Mouse (Mus musculus): ENCODE measurements around the gene Myocd.

The Myocd gene

GRCm38 (mm10) chr11:65170121-65170750, 99.6 kb downstream of the Myocd start:
- Histone ChIP-seq H3K27me3 (ENCODE audit: insufficient read depth, low read length) (peaks cover 9% of the 10 kb centered on the region; the same call in 1 of the 2 replicates), H3K9me3 (ENCODE audit: low read length) (no peaks in the 10 kb centered on the region), H3K4me3 (replicated peaks; ENCODE audit: low read length) (no peak overlapping the region), H3K36me3 (ENCODE audit: insufficient read depth, low read length) (no peaks in the 10 kb centered on the region), H3K4me1 (replicated peaks; ENCODE audit: low read depth, low read length) (0 out of 2 replicates have a peak, but pooled peaks cover 6% of the 10 kb centered on the region)
- TF ChIP-seq CTCF (conservative IDR thresholded peaks at IDR 0.05; ENCODE audit: low read length) (no peak), NANOG (IDR thresholded peaks at IDR 0.05; ENCODE audit: borderline replicate concordance, low read length) (no peak), POU5F1 (IDR thresholded peaks at IDR 0.05; ENCODE audit: borderline replicate concordance, low read length) (no peak)

GRCm38 (mm10) chr11:65162767-65163120, 107.0 kb downstream of the Myocd start, which contains the start of gene Arhgap44:
Gene Arhgap44, minus strand, starts transcription at chr11:65162961.
- H3K27me3 ChIP-seq (ENCODE audit: insufficient read depth, low read length), result peaks cover 6% of the 10 kb centered on the region; the same call in 1 of the 2 replicates
- H3K4me1 ChIP-seq (replicated peaks; ENCODE audit: low read depth, low read length), result peaks cover 25% of the 10 kb centered on the region
- peak within 1 kb of the TSS; percentile 97 for H3K4me3 ChIP-seq (replicated peaks; ENCODE audit: low read length)
- TF ChIP-seq NANOG (IDR thresholded peaks at IDR 0.05; ENCODE audit: borderline replicate concordance, low read length) (no peak), CTCF (conservative IDR thresholded peaks at IDR 0.05; ENCODE audit: low read length) (no peak), POU5F1 (IDR thresholded peaks at IDR 0.05; ENCODE audit: borderline replicate concordance, low read length) (no peak)
- H3K36me3 ChIP-seq (ENCODE audit: insufficient read depth, low read length), result no peaks in the 10 kb centered on the region
- no peaks in the 10 kb centered on the region for H3K9me3 ChIP-seq (ENCODE audit: low read length)

DNA sequence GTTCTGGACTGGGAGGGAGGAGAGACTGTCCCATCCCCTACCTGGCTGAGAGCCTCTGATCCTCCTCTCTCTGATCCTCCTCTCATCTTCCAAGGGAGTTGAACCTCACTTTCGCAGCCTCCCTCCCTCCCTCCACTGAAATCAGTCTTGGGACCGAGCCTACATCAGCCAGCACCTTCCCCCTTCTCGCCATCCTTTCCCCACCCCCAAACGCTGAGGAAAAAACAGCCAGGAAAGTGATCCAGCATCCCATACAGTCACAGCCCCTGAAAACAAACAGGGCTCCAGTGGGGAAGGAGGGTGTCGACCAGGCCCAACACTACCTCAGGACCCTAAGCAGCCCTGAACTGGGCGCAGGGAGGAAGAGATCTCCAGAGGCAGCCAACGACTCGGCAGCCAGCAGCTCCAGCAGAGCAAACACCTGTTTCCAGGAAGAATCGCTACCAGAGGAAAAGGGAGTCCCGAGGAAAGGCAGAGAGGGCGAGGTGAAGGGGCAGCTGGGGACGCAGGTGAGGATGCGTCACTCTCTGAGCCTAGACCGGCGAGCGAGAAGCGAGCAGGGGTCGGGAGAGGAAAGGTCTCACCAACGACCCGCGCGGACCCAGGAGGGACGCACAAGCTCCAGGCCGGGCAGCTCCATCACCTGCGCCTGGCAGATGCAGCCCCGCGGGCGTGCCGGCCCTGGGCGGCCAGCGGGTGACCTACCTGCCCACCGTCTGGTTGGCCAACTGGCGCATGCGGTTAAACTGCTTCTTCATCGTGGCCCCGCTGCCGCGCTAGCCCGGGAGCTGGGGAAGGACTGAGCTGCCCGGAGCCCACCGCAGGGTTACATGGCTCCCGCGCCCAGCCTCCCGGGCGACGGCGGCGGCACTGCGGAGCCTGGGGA, 107.7 kb downstream of the Myocd start:
- peak overlapping the region; percentile 97 for H3K4me3 ChIP-seq (replicated peaks; ENCODE audit: low read length)
- peaks cover 30% of the 10 kb centered on the region for H3K4me1 ChIP-seq (replicated peaks; ENCODE audit: low read depth, low read length)
- H3K36me3 ChIP-seq (ENCODE audit: insufficient read depth, low read length), result no peaks in the 10 kb centered on the region
- no peaks in the 10 kb centered on the region for H3K9me3 ChIP-seq (ENCODE audit: low read length)
- TF ChIP-seq CTCF (conservative IDR thresholded peaks at IDR 0.05; ENCODE audit: low read length), result no peak
- peaks cover 6% of the 10 kb centered on the region; the same call in 1 of the 2 replicates for H3K27me3 ChIP-seq (ENCODE audit: insufficient read depth, low read length)

- Histone ChIP-seq H3K27me3 (ENCODE audit: insufficient read depth, low read length) (no peaks in the 10 kb centered on the region; the same call in 1 of the 2 replicates), H3K4me3 (replicated peaks; ENCODE audit: low read length) (peak overlapping the region; percentile 97), H3K4me1 (replicated peaks; ENCODE audit: low read depth, low read length) (peaks cover 30% of the 10 kb centered on the region), H3K9me3 (ENCODE audit: low read length) (no peaks in the 10 kb centered on the region), H3K36me3 (ENCODE audit: insufficient read depth, low read length) (no peaks in the 10 kb centered on the region)
- TF ChIP-seq POU5F1 (IDR thresholded peaks at IDR 0.05; ENCODE audit: borderline replicate concordance, low read length), result no peak
- no peak for TF ChIP-seq NANOG (IDR thresholded peaks at IDR 0.05; ENCODE audit: borderline replicate concordance, low read length)
- TF ChIP-seq CTCF (conservative IDR thresholded peaks at IDR 0.05; ENCODE audit: low read length), result no peak
These were observed 108.6 kb downstream of the Myocd start for GRCm38 (mm10) chr11:65160991-65161880.

DNA sequence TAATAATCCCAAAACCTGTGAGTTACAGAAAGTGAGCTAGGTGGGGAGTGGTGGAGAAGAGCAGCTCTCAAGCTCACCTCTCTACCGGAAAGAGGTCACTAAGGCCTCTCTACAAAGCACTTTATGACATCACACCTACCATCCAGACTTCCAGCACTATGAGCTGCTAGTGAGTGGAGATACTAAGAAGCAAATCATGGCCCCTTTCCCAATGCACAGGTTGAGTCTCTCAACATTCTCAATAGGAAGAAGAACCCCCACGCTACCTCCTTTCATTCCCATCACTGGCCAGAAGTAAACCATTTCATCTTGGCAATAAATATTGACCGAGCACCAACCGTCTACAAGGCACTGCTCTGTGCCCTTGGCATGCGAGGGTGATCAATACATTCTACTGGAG, 110.0 kb downstream of the Myocd start, which contains the start of gene 1700086D15Rik:
Gene 1700086D15Rik (minus strand): TSS at position 101 of the 400 bp plus-strand sequence.
- Histone ChIP-seq H3K36me3 (ENCODE audit: insufficient read depth, low read length) (no peaks in the 10 kb centered on the region), H3K4me3 (replicated peaks; ENCODE audit: low read length) (peak within 1 kb of the TSS; percentile 73; the same call in 1 of the 2 replicates), H3K27me3 (ENCODE audit: insufficient read depth, low read length) (no peaks in the 10 kb centered on the region; the same call in 1 of the 2 replicates), H3K9me3 (ENCODE audit: low read length) (no peaks in the 10 kb centered on the region), H3K4me1 (replicated peaks; ENCODE audit: low read depth, low read length) (peaks cover 30% of the 10 kb centered on the region)
- TF ChIP-seq POU5F1 (IDR thresholded peaks at IDR 0.05; ENCODE audit: borderline replicate concordance, low read length), result no peak
- no peak for TF ChIP-seq NANOG (IDR thresholded peaks at IDR 0.05; ENCODE audit: borderline replicate concordance, low read length)
- TF ChIP-seq CTCF (conservative IDR thresholded peaks at IDR 0.05; ENCODE audit: low read length), result no peak

GRCm38 (mm10) chr11:65158658-65158990, 111.2 kb downstream of the Myocd start:
- Histone ChIP-seq H3K27me3 (ENCODE audit: insufficient read depth, low read length) (no peaks in the 10 kb centered on the region; the same call in 1 of the 2 replicates), H3K9me3 (ENCODE audit: low read length) (no peaks in the 10 kb centered on the region), H3K4me1 (replicated peaks; ENCODE audit: low read depth, low read length) (peaks cover 30% of the 10 kb centered on the region), H3K4me3 (replicated peaks; ENCODE audit: low read length) (peak overlapping the region; percentile 73), H3K36me3 (ENCODE audit: insufficient read depth, low read length) (no peaks in the 10 kb centered on the region)
- TF ChIP-seq POU5F1 (IDR thresholded peaks at IDR 0.05; ENCODE audit: borderline replicate concordance, low read length) (no peak), NANOG (IDR thresholded peaks at IDR 0.05; ENCODE audit: borderline replicate concordance, low read length) (no peak), CTCF (conservative IDR thresholded peaks at IDR 0.05; ENCODE audit: low read length) (no peak)

DNA sequence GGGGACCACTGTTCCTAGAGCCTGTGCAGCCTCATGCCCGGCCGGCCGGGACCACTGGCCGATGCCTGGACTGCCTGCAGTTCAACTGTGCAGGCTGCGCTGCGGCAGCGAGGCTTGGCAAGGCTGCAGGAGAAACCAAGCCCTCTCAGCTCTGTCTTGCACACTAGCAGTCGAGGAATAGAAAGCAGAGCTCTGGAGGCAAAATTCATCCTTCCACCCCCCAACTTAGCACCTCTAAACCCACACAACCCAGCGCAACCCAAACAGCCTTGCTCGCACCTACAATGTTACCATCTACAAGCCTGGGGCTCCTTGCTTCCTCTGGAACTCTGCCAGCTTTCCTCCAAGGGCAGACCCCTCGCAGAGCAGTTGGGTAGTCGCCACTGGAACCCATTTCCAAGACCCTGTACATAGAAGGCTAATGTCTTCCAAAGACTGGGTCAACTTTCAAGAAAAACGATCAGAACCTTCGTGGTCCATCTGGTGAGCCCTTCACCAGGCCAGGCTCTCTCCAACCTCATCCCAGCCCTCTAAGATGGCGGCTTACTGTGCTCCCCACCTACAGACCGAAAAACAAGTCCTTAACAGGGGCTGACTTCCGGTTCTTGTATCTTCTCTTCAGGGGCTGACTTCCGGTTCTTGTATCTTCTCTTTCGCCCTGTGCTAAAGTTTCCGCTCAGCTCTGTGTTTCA, 111.7 kb downstream of the Myocd start:
- H3K4me1 ChIP-seq (replicated peaks; ENCODE audit: low read depth, low read length), result peaks cover 31% of the 10 kb centered on the region
- TF ChIP-seq POU5F1 (IDR thresholded peaks at IDR 0.05; ENCODE audit: borderline replicate concordance, low read length) (no peak), CTCF (conservative IDR thresholded peaks at IDR 0.05; ENCODE audit: low read length) (no peak), NANOG (IDR thresholded peaks at IDR 0.05; ENCODE audit: borderline replicate concordance, low read length) (no peak)
- no peaks in the 10 kb centered on the region for H3K36me3 ChIP-seq (ENCODE audit: insufficient read depth, low read length)
- no peaks in the 10 kb centered on the region for H3K9me3 ChIP-seq (ENCODE audit: low read length)
- no peaks in the 10 kb centered on the region for H3K27me3 ChIP-seq (ENCODE audit: insufficient read depth, low read length)
- H3K4me3 ChIP-seq (replicated peaks; ENCODE audit: low read length), result peak overlapping the region; percentile 73

Data from E14TG2a.4 (cell line).